Mouse (Mus musculus): ENCODE data around the gene Cacnb2. TPM values are rescaled to one million over a fixed set of nuclear protein-coding genes. Genes with fewer than 3 reads are reported as not detected.
A peak's percentile ranks its signal among the peaks of the same experiment; 100 is the strongest.

Gene Cacnb2
- polyA plus RNA-seq, 1 experiment from 2014 or later: 0.77 TPM

GRCm38 (mm10) chr2:14801446-14802046 lies 198.7 kb downstream of the Cacnb2 start:
- WGBS: 95% methylated on average over 4 of the region's 4 CpGs
- no peaks in the 10 kb centered on the region for H3K36me3 ChIP-seq (replicated peaks; ENCODE audit: control insufficient read depth, insufficient read depth, low read depth, low read length)

GRCm38 (mm10) chr2:14807650-14808347 lies 204.9 kb downstream of the Cacnb2 start:
- H3K4me2 ChIP-seq (ENCODE audit: low read depth, low read length): no peak overlapping the region
- H3K9ac ChIP-seq (replicated peaks; ENCODE audit: low read length): no peak overlapping the region
- ATAC-seq (replicated peaks; ENCODE audit: insufficient number of reproducible peaks, low FRiP score, low TSS enrichment, low read depth) (no peak; the same call in 1 of the 2 replicates), DNase-seq (ENCODE audit: low spot score) (peak; percentile 38)
- H3K4me3 ChIP-seq (ENCODE audit: low read depth, low read length): no peak overlapping the region
- no peaks in the 10 kb centered on the region for H3K36me3 ChIP-seq (replicated peaks; ENCODE audit: control insufficient read depth, insufficient read depth, low read depth, low read length)
- WGBS: 38% methylated on average over 6 of the region's 6 CpGs
- H3K27ac ChIP-seq (replicated peaks; ENCODE audit: low read depth, low read length): no peak overlapping the region
- no peaks in the 10 kb centered on the region for H3K9me3 ChIP-seq (replicated peaks; ENCODE audit: control insufficient read depth, low read length)
- H3K4me1 ChIP-seq (ENCODE audit: control insufficient read depth, insufficient read depth, low read length): no peaks in the 10 kb centered on the region
- no peaks in the 10 kb centered on the region for H3K27me3 ChIP-seq (ENCODE audit: control insufficient read depth, insufficient read depth, low read length)

More at GRCm38 (mm10) chr2:14801446-14802046, 198.7 kb downstream of the Cacnb2 start:
- Histone ChIP-seq H3K9ac (replicated peaks; ENCODE audit: low read length) (no peak overlapping the region), H3K4me3 (ENCODE audit: low read depth, low read length) (no peak overlapping the region), H3K4me2 (ENCODE audit: low read depth, low read length) (no peak overlapping the region), H3K27me3 (ENCODE audit: control insufficient read depth, insufficient read depth, low read length) (no peaks in the 10 kb centered on the region), H3K27ac (replicated peaks; ENCODE audit: low read depth, low read length) (no peak overlapping the region), H3K9me3 (replicated peaks; ENCODE audit: control insufficient read depth, low read length) (no peaks in the 10 kb centered on the region), H3K4me1 (ENCODE audit: control insufficient read depth, insufficient read depth, low read length) (no peaks in the 10 kb centered on the region)
- ATAC-seq (replicated peaks; ENCODE audit: insufficient number of reproducible peaks, low FRiP score, low TSS enrichment, low read depth) (no peak), DNase-seq (ENCODE audit: low spot score) (no peak)

- DNase-seq (ENCODE audit: low spot score): no peak
- Histone ChIP-seq H3K36me3 (replicated peaks; ENCODE audit: control insufficient read depth, insufficient read depth, low read depth, low read length) (no peaks in the 10 kb centered on the region), H3K27me3 (ENCODE audit: control insufficient read depth, insufficient read depth, low read length) (no peaks in the 10 kb centered on the region), H3K9me3 (replicated peaks; ENCODE audit: control insufficient read depth, low read length) (no peaks in the 10 kb centered on the region), H3K9ac (replicated peaks; ENCODE audit: low read length) (no peak overlapping the region), H3K4me2 (ENCODE audit: low read depth, low read length) (no peak overlapping the region), H3K27ac (replicated peaks; ENCODE audit: low read depth, low read length) (no peak overlapping the region), H3K4me3 (ENCODE audit: low read depth, low read length) (no peak overlapping the region), H3K4me1 (ENCODE audit: control insufficient read depth, insufficient read depth, low read length) (no peaks in the 10 kb centered on the region)
- no peak for ATAC-seq (replicated peaks; ENCODE audit: insufficient number of reproducible peaks, low FRiP score, low TSS enrichment, low read depth)
These were observed 212.1 kb downstream of the Cacnb2 start for GRCm38 (mm10) chr2:14814977-14815376.

- no peaks in the 10 kb centered on the region for H3K4me1 ChIP-seq (ENCODE audit: control insufficient read depth, insufficient read depth, low read length)
- no peak overlapping the region for H3K27ac ChIP-seq (replicated peaks; ENCODE audit: low read depth, low read length)
- no peak for ATAC-seq (replicated peaks; ENCODE audit: insufficient number of reproducible peaks, low FRiP score, low TSS enrichment, low read depth)
- 35% methylated on average over 1 of the region's 1 CpGs for WGBS
- no peaks in the 10 kb centered on the region for H3K27me3 ChIP-seq (ENCODE audit: control insufficient read depth, insufficient read depth, low read length)
- H3K36me3 ChIP-seq (replicated peaks; ENCODE audit: control insufficient read depth, insufficient read depth, low read depth, low read length): no peaks in the 10 kb centered on the region
- H3K4me3 ChIP-seq (ENCODE audit: low read depth, low read length): no peak overlapping the region
- no peak overlapping the region for H3K4me2 ChIP-seq (ENCODE audit: low read depth, low read length)
- H3K9ac ChIP-seq (replicated peaks; ENCODE audit: low read length): no peak overlapping the region
- H3K9me3 ChIP-seq (replicated peaks; ENCODE audit: control insufficient read depth, low read length): no peaks in the 10 kb centered on the region
- no peak for DNase-seq (ENCODE audit: low spot score)
These were observed 215.8 kb downstream of the Cacnb2 start for GRCm38 (mm10) chr2:14818651-14819050.

GRCm38 (mm10) chr2:14820946-14821345 lies 218.1 kb downstream of the Cacnb2 start:
- DNase-seq (ENCODE audit: low spot score): no peak
- no peaks in the 10 kb centered on the region for H3K9me3 ChIP-seq (replicated peaks; ENCODE audit: control insufficient read depth, low read length)
- no peak for ATAC-seq (replicated peaks; ENCODE audit: insufficient number of reproducible peaks, low FRiP score, low TSS enrichment, low read depth)
- no peak overlapping the region for H3K27ac ChIP-seq (replicated peaks; ENCODE audit: low read depth, low read length)
- H3K4me1 ChIP-seq (ENCODE audit: control insufficient read depth, insufficient read depth, low read length): no peaks in the 10 kb centered on the region
- 77% methylated on average over 2 of the region's 2 CpGs for WGBS
- H3K36me3 ChIP-seq (replicated peaks; ENCODE audit: control insufficient read depth, insufficient read depth, low read depth, low read length): no peaks in the 10 kb centered on the region
- no peak overlapping the region for H3K4me3 ChIP-seq (ENCODE audit: low read depth, low read length)
- H3K4me2 ChIP-seq (ENCODE audit: low read depth, low read length): no peak overlapping the region
- no peak overlapping the region for H3K9ac ChIP-seq (replicated peaks; ENCODE audit: low read length)
- no peaks in the 10 kb centered on the region for H3K27me3 ChIP-seq (ENCODE audit: control insufficient read depth, insufficient read depth, low read length)

GRCm38 (mm10) chr2:14823105-14823504 lies 220.2 kb downstream of the Cacnb2 start:
- DNase-seq (ENCODE audit: low spot score): peak; percentile 41

GRCm38 (mm10) chr2:14823816-14824348 lies 221.0 kb downstream of the Cacnb2 start:
- peak; percentile 56; the same call in 1 of the 2 replicates for ATAC-seq (replicated peaks; ENCODE audit: insufficient number of reproducible peaks, low FRiP score, low TSS enrichment, low read depth)
- H3K27me3 ChIP-seq (ENCODE audit: control insufficient read depth, insufficient read depth, low read length): no peaks in the 10 kb centered on the region
- H3K4me2 ChIP-seq (ENCODE audit: low read depth, low read length): peak overlapping the region; percentile 13; the same call in 1 of the 2 replicates
- H3K4me1 ChIP-seq (ENCODE audit: control insufficient read depth, insufficient read depth, low read length): no peaks in the 10 kb centered on the region
- no peak overlapping the region for H3K4me3 ChIP-seq (ENCODE audit: low read depth, low read length)
- H3K9me3 ChIP-seq (replicated peaks; ENCODE audit: control insufficient read depth, low read length): no peaks in the 10 kb centered on the region
- no peak overlapping the region for H3K27ac ChIP-seq (replicated peaks; ENCODE audit: low read depth, low read length)
- H3K9ac ChIP-seq (replicated peaks; ENCODE audit: low read length): no peak overlapping the region
- WGBS: 41% methylated on average over 11 of the region's 11 CpGs
- no peaks in the 10 kb centered on the region for H3K36me3 ChIP-seq (replicated peaks; ENCODE audit: control insufficient read depth, insufficient read depth, low read depth, low read length)
- peak; percentile 26 for DNase-seq (ENCODE audit: low spot score)

More at GRCm38 (mm10) chr2:14823105-14823504, 220.2 kb downstream of the Cacnb2 start:
- H3K4me1 ChIP-seq (ENCODE audit: control insufficient read depth, insufficient read depth, low read length): no peaks in the 10 kb centered on the region
- H3K27me3 ChIP-seq (ENCODE audit: control insufficient read depth, insufficient read depth, low read length): no peaks in the 10 kb centered on the region
- H3K36me3 ChIP-seq (replicated peaks; ENCODE audit: control insufficient read depth, insufficient read depth, low read depth, low read length): no peaks in the 10 kb centered on the region
- no peak overlapping the region for H3K27ac ChIP-seq (replicated peaks; ENCODE audit: low read depth, low read length)
- no peaks in the 10 kb centered on the region for H3K9me3 ChIP-seq (replicated peaks; ENCODE audit: control insufficient read depth, low read length)
- no peak overlapping the region for H3K9ac ChIP-seq (replicated peaks; ENCODE audit: low read length)
- H3K4me3 ChIP-seq (ENCODE audit: low read depth, low read length): no peak overlapping the region
- no peak overlapping the region for H3K4me2 ChIP-seq (ENCODE audit: low read depth, low read length)
- ATAC-seq (replicated peaks; ENCODE audit: insufficient number of reproducible peaks, low FRiP score, low TSS enrichment, low read depth): no peak; the same call in 1 of the 2 replicates

GRCm38 (mm10) chr2:14825146-14825545 lies 222.3 kb downstream of the Cacnb2 start:
- no peak for DNase-seq (ENCODE audit: low spot score)

More at GRCm38 (mm10) chr2:14825146-14825545, 222.3 kb downstream of the Cacnb2 start:
- Histone ChIP-seq H3K9me3 (replicated peaks; ENCODE audit: control insufficient read depth, low read length) (no peaks in the 10 kb centered on the region), H3K4me3 (ENCODE audit: low read depth, low read length) (no peak overlapping the region), H3K4me1 (ENCODE audit: control insufficient read depth, insufficient read depth, low read length) (no peaks in the 10 kb centered on the region), H3K4me2 (ENCODE audit: low read depth, low read length) (no peak overlapping the region), H3K36me3 (replicated peaks; ENCODE audit: control insufficient read depth, insufficient read depth, low read depth, low read length) (no peaks in the 10 kb centered on the region), H3K27ac (replicated peaks; ENCODE audit: low read depth, low read length) (no peak overlapping the region), H3K27me3 (ENCODE audit: control insufficient read depth, insufficient read depth, low read length) (no peaks in the 10 kb centered on the region), H3K9ac (replicated peaks; ENCODE audit: low read length) (no peak overlapping the region)
- WGBS: 57% methylated on average over 4 of the region's 4 CpGs
- ATAC-seq (replicated peaks; ENCODE audit: insufficient number of reproducible peaks, low FRiP score, low TSS enrichment, low read depth): no peak
